Mouse (Mus musculus) heart, postnatal 36 days (tissue): ENCODE data around the gene Dnah6. TPM values are rescaled to one million over a fixed set of nuclear protein-coding genes. Genes with fewer than 3 reads are reported as not detected.
A peak's percentile ranks its signal among the peaks of the same experiment; 100 is the strongest.

Source experiments
- DNase-seq, 2 experiments: peaks; one replicate each; pipeline ENCODE4 v3.0.0; 2021 to 2022
- intact Hi-C: fragments of 180-260 bp; cut with DNase I; formaldehyde crosslinking; loops from one replicate; pipeline ENCODE4 v1.15.1; 2025
- total RNA-seq, 2 experiments: library from RNA; stranded (reverse); gene quantifications; 2 replicates each; pipeline ENCODE4 v1.2.3; 2021

Gene Dnah6
- total RNA-seq, 2 experiments from 2014 or later: 0.08 to 0.11 TPM

DNA sequence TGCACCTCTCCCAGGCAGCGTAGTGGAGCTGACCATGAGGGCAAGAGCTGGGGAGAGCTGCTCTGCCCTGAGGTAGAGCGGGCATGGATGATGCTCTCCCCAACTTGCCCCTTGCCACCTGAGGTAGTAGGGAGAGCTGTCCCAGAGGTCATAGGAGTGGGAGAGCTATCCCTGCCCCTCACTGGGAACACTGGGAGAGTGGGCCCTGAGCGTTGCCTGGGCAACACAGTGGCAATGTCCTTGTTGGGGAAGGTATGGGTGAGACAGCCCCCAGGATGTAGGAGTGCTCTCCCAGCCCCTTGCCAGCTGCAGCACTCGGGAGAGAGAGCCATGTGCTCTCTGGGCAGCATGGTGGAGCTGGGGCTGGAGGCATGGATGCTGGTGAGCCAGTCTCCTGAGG lies 60.1 kb downstream of the Dnah6 start:
- no peak for DNase-seq
- intact Hi-C loops: no loop called here

DNA sequence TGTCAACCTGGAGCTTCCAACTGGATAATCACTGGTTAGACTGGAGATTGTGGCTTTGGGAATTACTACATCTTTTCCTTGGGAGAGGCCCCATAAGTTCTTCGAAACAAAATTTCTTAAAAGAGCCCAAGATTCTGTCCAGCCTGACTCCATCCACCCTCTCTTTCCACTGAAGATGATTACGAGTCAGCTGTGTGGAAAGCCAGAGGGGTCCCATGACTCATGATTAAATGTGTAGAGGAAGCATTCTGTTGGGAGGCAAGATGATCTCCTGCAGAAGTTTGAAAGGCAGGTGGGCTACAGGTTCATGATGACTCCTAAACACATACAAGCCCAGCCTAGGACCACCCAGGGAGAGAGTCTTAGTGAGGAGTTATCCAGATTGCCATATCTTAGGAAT lies 66.0 kb downstream of the Dnah6 start:
- DNase-seq: no peak
- intact Hi-C loops: loop anchor here (10.0 kb wide), 2 partner anchors 311 to 521 kb away; no protein-coding TSS in a partner anchor

DNA sequence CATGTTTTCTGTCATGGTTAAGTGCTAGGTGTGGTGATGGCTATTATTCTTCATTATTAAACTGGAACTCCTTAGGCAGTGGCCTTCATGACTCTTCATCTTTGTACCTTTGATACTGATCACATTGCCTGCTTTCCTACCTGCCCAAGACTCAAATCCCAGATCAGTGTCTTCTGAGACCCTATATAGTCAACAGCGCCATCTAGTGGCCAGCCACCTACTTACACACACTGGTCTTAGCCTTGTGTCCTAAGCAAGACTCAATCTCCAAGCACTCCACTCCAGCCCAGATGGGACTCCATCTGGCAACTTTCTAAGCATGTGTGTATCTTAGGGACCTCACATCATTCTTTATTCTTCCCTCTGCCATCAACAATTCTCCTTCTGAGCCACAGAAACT lies 67.8 kb downstream of the Dnah6 start:
- peak; percentile 78 to 87 for DNase-seq
- intact Hi-C loops: loop anchor here (1.0 to 10.0 kb wide), 7 partner anchors 75 to 519 kb away; no protein-coding TSS in a partner anchor

DNA sequence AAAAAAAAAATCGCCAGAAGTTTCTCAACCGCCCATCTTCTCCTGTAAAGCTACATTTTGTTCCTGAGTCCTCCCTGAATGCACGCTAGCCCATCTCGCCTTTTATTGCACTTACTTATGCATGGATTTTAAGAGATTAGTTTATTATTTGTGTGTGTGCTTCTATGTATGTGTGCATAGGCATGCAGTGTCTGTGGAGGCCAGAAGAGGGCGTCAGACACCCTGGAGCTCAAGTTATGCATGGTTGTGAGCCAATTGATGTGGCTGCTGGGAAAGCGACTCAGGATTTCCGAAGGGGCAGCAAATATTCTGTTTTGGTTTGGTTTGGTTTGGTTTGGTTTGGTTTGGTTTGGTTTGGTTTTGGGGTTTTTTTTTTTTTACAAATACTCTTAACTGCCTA lies 78.0 kb downstream of the Dnah6 start:
- intact Hi-C loops: no loop called here
- DNase-seq: no peak

DNA sequence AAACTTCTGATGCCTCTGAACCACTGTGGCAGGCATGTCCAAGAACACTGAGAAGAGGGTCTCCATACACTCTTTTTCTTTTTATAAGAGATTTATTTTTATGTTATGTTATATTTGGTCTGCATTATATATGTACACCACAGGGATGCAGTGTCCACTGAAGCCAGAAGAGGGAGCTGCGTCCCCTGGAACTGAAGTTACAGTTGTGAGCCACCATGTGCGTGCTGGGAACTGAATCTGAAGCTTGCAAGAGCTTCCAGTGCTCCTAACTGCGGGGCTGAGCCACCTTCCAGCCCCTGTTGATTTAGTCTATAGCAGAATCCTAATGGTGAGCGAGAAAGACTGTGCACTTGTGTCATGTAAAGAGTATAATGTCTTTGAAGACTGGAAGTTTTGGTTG lies 78.7 kb downstream of the Dnah6 start:
- intact Hi-C loops: no loop called here

DNA sequence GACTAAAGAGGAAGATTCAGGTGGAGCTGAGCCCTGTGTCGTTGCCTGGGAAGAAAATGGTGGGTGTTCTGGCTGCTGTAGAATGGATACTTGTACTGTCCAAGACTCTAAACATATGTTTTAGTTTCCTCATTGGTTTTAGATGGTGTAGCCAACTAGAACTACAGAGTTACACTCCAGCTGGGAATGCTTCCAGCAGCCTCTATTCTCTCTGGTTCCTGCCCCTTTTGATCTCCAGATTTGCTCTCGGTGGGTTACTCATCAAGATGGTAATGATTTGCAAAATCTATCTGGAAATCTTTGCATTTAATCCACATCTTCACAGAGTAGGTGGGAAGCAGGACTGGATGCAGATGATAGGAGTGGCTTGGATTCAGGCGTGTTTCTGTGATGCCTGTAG lies 80.6 kb downstream of the Dnah6 start:
- DNase-seq: no peak
- intact Hi-C loops: no loop called here

More for the DNA sequence above, 78.7 kb downstream of the Dnah6 start:
- no peak for DNase-seq

DNA sequence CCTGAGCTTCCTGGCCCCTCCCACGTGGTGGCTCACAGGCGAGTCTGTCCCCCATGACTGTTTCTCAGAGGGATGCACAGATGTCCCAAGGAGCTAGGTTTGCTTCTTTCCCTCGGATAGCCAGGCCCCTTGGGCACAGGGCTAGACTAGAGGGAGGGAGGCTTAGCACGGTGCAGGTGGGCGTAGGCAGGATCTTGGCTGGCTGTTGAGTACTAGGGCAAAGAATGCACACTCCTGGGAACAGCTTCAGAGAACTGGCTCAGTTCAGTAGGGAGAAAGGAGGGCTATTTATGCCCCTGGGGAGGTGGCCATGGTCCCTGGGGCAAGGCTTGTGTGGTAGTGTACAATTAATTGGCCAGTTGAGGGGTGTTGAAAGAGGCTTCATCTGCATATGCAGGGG lies 88.7 kb downstream of the Dnah6 start:
- intact Hi-C loops: no loop called here

DNA sequence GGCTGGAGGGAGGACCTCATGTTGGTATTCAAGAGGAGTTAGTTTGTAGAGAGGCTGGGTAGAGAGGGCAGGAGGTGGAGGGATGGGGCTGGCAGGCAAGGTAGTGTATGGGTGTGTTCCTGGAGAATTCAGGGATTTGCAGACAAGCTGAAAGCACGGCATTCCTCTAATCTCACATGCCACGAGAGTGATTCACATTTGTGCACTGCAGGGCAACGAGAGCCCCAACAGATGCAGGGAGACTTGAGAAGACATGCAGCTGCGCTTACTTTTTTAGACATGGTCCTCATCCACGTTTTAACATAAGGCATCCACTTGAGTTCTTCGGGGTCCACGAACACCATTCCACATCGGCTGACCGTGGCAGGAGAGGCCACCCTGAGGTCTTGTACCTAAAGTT lies 93.9 kb downstream of the Dnah6 start:
- intact Hi-C loops: no loop called here
- DNase-seq: no peak

More for the DNA sequence above, 88.7 kb downstream of the Dnah6 start:
- DNase-seq: no peak

DNA sequence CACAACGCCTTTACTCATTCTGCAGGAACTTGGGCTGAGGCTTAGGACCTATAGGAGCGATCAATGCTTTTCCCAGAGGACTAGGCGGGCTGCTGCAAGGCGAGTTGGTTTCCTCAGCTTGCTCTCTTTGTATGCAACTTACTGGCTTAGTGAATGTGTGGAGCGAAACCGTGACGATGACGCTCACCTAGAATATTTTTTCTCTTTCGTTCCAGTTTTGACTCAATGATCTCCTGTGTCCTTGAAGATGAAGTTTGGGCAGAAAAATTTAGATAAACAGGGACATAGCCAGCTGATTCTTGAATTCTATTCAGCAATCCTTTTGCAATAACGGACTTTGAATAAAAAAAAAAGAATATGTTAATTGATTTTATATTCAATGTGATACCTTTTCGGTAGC lies 101.1 kb downstream of the Dnah6 start:
- no peak for DNase-seq
- intact Hi-C loops: no loop called here

DNA sequence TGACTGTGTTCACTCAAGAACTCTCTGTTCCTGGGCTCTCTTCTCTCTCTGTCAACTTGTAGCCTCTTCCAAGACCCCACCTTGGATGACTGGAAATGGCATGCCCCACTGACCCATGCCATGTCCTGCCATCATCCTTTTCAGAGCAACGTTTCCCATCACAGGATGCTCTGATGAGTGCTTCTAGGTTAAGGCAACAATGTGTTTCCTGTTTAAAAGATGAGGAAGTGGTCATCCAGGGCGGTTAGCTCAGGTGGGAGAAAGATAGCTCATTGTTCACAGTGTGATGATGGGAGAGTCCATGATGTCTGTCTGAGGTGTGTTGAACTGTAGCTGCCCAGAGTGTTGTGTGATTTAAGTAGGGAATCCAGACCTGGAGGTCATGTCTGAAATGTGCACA lies 107.6 kb downstream of the Dnah6 start:
- intact Hi-C loops: no loop called here
- no peak for DNase-seq

DNA sequence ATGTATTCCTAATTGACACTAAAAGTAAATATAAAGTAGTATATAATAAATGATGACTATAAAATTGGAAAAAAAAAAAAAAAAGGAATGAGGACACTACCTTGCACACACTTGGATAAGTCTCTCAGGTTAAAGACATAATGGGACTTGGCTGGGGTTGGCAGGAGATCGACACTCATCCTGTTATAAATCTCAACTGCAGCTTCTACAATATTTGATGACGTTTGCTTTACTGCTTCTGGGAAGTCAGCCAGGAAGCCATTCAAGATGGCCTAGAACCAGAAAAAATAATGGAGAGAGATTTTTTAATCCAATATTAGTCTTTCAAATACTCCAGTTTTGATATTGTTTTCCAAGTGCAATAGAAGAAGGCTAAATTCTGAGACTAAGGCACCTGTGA lies 108.1 kb downstream of the Dnah6 start:
- DNase-seq: no peak
- intact Hi-C loops: no loop called here

DNA sequence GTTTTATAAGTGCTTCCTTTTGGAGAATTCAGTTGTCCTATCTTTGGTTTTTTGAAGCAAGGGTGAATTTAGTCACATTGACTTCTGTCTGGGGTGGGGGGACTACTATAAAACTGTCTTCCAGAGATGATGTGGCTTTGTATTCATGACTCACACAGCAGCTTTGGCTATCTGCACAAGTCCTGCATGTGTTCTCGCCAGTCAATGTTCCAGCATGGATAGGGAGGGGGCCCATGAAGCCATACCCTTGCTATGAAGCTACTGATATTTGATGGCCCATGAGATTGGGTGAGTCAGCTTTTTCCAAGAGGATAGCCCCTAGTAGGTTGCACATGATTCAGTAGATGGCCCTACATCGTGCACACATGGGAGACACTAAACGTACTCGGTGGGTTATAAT lies 128.3 kb downstream of the Dnah6 start:
- intact Hi-C loops: no loop called here
- DNase-seq: no peak

DNA sequence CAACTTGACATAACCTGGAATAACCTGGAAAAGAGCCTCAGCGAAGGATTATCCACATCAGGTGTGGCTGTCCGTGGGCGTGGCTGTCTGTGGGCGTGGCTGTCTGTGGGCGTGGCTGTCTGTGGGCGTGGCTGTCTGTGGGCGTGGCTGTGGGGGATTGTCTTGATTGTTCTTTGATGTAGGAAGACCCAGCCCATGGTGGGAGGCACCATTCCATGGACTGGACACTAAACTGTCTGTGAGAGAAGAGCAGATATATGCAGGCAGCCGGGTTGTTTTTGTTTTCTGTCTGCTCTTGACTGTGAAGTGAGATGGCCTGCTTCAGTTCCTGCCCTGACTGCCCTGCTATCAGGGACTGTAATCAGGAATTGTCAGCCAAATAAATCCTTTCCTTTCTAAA lies 130.6 kb downstream of the Dnah6 start:
- DNase-seq: no peak
- intact Hi-C loops: no loop called here

DNA sequence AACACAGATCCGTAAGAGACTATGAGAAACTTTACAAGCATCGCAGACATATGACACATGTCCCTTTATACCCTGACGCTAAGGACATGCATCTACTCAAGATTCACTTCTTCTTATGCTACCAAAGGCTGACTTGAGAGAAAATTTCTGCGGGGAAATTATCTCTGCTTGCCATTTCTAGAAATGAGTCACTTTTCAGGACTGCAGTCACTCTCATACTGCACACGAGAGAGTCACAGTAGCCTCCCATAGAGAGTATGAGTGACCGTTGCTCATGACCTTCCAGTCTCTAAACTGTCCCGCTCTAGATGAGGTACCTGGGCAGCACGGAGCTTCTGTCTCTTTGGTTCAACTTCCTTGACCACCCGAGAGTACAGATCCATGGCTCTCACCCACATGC lies 138.9 kb downstream of the Dnah6 start:
- intact Hi-C loops: no loop called here
- DNase-seq: no peak

DNA sequence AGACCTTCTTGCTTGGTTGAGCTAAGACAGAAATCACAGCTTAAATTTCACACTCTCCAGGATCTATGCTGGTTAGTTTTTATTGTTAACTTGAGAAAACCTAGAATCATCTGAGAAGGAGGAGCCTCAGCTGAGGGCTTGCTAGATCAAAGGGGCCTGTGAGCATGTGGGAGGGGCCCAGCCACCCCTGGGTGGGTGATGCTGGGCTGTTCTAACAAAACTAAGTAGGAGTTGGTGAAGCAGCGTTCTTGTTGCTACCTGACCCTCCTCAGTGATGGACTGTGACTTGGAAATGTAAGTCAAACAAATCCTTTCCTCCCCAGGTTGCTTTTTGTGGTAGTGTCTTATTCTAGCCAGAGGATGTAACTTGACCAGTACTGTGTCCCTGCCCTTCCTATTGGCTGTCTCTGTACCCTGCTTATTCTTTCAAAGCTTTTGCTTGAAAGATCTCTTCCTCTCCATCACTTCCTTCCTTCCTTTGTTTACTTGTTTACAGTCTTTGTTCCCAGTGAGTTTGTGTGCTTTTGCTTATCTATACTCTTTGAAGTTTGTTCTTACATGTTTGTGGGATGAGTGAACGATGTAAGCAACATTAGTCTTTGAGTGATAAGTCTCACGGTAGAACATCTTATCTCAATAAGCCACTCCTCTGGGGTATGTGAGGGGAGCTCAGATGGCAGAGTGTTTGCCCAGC lies 149.2 kb downstream of the Dnah6 start:
- intact Hi-C loops: loop anchor here (5.0 kb wide), 2 partner anchors 80 to 115 kb away; partner anchors contain the start of gene Tmsb10
- DNase-seq: no peak

DNA sequence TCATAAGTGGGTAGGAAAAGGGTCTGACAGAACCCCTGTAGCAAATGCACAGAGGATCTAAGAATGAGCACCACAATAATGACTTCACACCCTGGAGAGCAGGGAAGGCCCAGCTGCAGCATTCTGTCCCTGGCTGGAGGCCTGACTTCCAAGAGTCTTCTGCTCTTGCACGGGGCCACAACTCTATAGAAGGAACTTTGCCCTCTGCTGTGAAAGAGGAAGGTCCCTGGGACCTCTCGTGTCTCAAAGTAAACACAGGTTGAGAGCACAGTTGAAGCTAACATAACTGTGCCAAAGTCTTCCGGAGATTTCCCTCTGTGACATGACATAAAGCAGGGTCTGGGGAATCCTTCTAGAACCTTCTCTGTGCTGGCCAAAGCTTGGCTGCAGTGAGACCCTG lies 150.2 kb downstream of the Dnah6 start:
- intact Hi-C loops: loop anchor here (5.0 kb wide), 2 partner anchors 81 to 114 kb away; partner anchors contain the start of gene Tmsb10
- no peak for DNase-seq

DNA sequence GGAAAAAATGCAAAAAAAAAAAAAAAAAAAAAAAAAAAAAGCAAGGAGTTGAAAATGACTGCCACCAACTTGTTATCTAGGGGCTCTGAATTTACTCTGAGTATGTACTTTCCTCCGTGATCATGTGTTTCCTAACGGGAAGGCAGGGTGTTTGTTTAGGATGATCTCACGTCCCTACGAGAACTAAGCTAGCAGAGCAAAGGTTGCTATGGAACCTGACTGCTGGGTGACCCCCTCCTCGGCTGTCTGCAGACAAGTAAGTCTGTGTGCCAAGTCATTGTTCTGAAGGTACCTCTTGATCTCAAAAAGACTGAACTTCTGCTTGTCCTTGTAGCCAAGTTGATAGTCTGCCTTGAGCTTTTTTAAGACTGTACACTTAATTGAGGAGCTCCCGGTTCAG lies 150.8 kb downstream of the Dnah6 start:
- DNase-seq: peak in 1 of 2 experiments; percentile 6
- intact Hi-C loops: loop anchor here (5.0 kb wide), 2 partner anchors 82 to 113 kb away; partner anchors contain the start of gene Tmsb10

DNA sequence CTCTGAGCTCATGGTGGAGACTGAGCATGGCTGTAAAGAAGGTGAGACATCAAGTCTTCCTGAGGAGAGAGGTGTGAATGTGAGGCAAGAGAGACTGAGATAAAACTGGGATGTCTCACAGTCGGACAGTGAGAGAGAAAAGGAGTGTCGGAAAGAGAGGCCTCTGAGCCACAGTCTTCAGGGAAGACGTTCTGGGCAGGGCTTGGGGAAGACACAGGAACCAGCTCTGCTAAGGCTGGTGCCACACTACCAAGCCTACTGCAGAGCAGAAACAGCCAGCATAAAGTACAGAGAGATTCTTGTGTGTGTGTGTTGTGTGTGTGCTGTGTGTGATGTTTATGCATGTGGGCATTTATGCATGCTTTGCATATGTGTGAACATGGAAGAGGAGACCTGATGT lies 156.9 kb downstream of the Dnah6 start:
- intact Hi-C loops: no loop called here
- DNase-seq: no peak

DNA sequence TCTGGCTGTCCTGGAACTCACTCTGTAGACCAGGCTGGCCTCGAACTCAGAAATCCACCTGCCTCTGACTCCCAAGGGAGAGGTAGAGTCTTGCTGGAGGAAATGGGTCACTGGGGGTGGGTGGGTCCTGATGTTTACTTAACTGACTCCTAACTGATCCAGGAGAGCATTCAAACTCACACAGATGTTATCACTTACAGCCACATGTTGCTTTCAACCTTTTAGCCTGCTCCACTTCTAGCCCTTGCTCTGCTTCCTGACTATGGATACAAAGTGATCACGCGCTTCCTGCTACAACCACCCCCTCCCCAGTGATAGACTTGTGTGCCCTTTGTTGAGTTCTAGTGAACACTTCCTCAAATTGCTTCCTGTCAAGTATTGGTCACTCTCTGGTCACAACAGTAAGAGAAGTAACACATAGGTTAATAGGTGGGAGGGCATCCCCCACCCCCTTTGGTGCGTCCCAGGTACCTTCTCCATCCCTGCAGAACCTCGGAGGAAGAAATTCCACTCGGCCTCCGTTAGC lies 161.8 kb downstream of the Dnah6 start:
- intact Hi-C loops: no loop called here
- no peak for DNase-seq

DNA sequence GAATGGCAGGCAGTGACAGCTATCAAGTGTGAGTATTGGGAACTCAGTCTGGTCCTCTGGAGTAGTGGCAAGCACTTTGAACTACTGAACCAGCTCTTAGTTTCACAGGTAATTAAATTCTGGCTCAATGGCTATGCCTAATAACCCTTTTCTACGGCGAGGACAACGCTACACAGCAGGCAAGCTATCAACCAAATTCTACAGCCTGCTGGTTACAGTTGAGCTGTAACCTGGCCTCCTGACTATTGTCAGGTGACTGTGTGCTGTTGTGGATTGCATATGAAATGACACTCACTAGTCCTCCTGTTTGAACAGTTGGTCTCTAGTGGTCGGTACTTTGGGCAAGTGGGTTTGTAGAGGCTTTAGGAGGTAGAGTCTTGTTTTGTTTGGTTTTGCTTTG lies 162.3 kb downstream of the Dnah6 start:
- intact Hi-C loops: no loop called here

DNA sequence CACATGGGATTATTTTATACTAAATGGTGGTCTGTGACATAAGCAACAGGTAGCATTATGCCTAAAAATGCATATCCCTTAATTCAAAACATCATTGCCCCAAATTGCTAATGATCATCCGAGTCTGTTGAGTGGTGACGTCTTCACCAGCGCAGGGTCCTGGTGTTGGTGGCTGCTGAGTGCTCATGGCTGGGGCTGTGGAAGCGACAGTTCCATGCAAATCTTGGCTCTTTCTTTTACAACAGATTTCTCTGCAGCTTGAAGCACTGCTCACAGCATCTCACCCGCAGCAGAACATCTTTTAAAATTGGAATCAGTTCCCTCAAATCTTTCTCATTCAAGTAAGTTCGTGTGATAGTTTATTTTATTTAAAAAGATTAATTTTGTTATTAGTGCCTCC lies 166.1 kb downstream of the Dnah6 start:
- intact Hi-C loops: no loop called here
- DNase-seq: no peak

More for the DNA sequence above, 162.3 kb downstream of the Dnah6 start:
- no peak for DNase-seq

DNA sequence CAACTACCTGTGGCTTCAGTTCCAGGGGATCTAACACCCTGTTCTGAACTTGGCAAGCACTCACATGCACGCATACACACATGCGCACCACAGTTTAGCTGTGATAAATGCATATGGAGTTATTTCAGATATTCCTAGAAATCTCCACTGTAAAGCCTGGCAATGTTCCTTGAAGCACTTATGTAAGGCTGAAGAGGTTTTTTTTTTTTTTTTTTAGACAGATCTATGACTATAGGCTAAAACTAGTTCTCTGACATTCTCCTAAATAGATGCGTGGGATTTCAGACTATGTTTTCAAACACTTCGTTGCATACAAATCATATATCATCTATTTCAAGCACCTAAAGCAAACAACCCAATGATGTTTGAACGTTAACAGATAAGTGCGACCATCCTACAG lies 166.6 kb downstream of the Dnah6 start:
- no peak for DNase-seq
- intact Hi-C loops: no loop called here
